Mouse (Mus musculus) forebrain, embryonic 13.5 days (tissue): ENCODE data around the gene Aprt. TPM values are rescaled to one million over a fixed set of nuclear protein-coding genes. Genes with fewer than 3 reads are reported as not detected.

ENCODE experiments used
- ATAC-seq: fragments of 200-750 bp; cut with Nextera tagmentation; 2 replicates; pipeline ENCODE4 v1.8.0; 2017
- H3K27ac ChIP-seq: fragments of 300-500 bp; sonication (generic); 2 replicates; pipeline ENCODE4 v1.5.1; 2015; ENCODE audit warnings: inconsistent platforms, mild to moderate bottlenecking, moderate library complexity
- H3K27me3 ChIP-seq: fragments of 300-500 bp; sonication (generic); 2 replicates; pipeline ENCODE4 v1.6.1; 2015; ENCODE audit warnings: mild to moderate bottlenecking, inconsistent platforms
- H3K36me3 ChIP-seq: fragments of 300-500 bp; sonication (generic); 2 replicates; pipeline ENCODE4 v1.6.1; 2015; ENCODE audit warnings: mild to moderate bottlenecking, inconsistent platforms; ENCODE audit not compliant: poor library complexity, severe bottlenecking
- H3K4me1 ChIP-seq: fragments of 300-500 bp; sonication (generic); 2 replicates; pipeline ENCODE4 v1.6.1; 2015; ENCODE audit warnings: inconsistent platforms
- H3K4me2 ChIP-seq: fragments of 300-500 bp; sonication (generic); 2 replicates; pipeline ENCODE4 v1.6.1; 2015; ENCODE audit warnings: inconsistent platforms, mild to moderate bottlenecking, moderate library complexity
- H3K4me3 ChIP-seq: fragments of 300-500 bp; sonication (generic); 2 replicates; pipeline ENCODE4 v1.5.1; 2015; ENCODE audit warnings: mild to moderate bottlenecking, inconsistent platforms
- H3K9ac ChIP-seq: fragments of 300-500 bp; sonication (generic); 2 replicates; pipeline ENCODE4 v1.6.1; 2015; ENCODE audit warnings: mild to moderate bottlenecking, inconsistent platforms
- H3K9me3 ChIP-seq: fragments of 300-500 bp; sonication (generic); replicated peaks from 2 replicates; pipeline ENCODE4 v1.6.1; 2016; ENCODE audit warnings: inconsistent platforms
- WGBS: fragments of 180-500 bp; shearing (Covaris S2); methylation state at CpG from one replicate; pipeline ENCODE4 v1.1.7; 2015; 5-methylcytosine and 5-hydroxymethylcytosine counted together
- polyA plus RNA-seq: library from polyadenylated mRNA; unstranded; fragments of >200 nt; fragmentation: Nextera tagmentation; extraction: Ambion mirVana; gene quantifications from 2 replicates; pipeline ENCODE4 v1.2.1, GENCODE M21; 2015

The Aprt gene
- polyA plus RNA-seq, 1 experiment from 2014 or later: 193 TPM

GRCm38 (mm10) chr8:122571153-122571552 lies 5.6 kb downstream of the Aprt start:
- Histone ChIP-seq H3K9me3 (no peaks in the 10 kb centered on the region), H3K36me3 (peaks cover 45% of the 10 kb centered on the region), H3K4me1 (peaks cover 56% of the 10 kb centered on the region), H3K27me3 (no peaks in the 10 kb centered on the region), H3K4me3 (no peak overlapping the region), H3K27ac (no peak overlapping the region), H3K9ac (no peak overlapping the region), H3K4me2 (no peak overlapping the region)
- no peak for ATAC-seq
- 95% methylated on average over 11 of the region's 11 CpGs for WGBS

GRCm38 (mm10) chr8:122569996-122570395 lies 6.7 kb downstream of the Aprt start:
- Histone ChIP-seq H3K4me3 (peak overlapping the region; percentile 81; the same call in 1 of the 2 replicates), H3K9ac (no peak overlapping the region), H3K27ac (no peak overlapping the region), H3K9me3 (no peaks in the 10 kb centered on the region), H3K4me2 (peak overlapping the region; percentile 90), H3K27me3 (no peaks in the 10 kb centered on the region), H3K36me3 (peaks cover 45% of the 10 kb centered on the region), H3K4me1 (peaks cover 45% of the 10 kb centered on the region)
- WGBS: 97% methylated on average over 16 of the region's 16 CpGs
- ATAC-seq: no peak

- H3K27me3 ChIP-seq: no peaks in the 10 kb centered on the region
- H3K36me3 ChIP-seq: peaks cover 45% of the 10 kb centered on the region
- H3K9ac ChIP-seq: peak overlapping the region; percentile 89
- no peak overlapping the region for H3K27ac ChIP-seq
- peak overlapping the region; percentile 90 for H3K4me2 ChIP-seq
- 60% methylated on average over 9 of the region's 9 CpGs for WGBS
- no peak for ATAC-seq
- H3K9me3 ChIP-seq: no peaks in the 10 kb centered on the region
- peak overlapping the region; percentile 81 for H3K4me3 ChIP-seq
- peaks cover 39% of the 10 kb centered on the region for H3K4me1 ChIP-seq
Observed at GRCm38 (mm10) chr8:122569329-122569728, 7.4 kb downstream of the Aprt start.

- Histone ChIP-seq H3K4me2 (peak overlapping the region; percentile 90), H3K4me3 (peak overlapping the region; percentile 81), H3K27ac (no peak overlapping the region), H3K9ac (peak overlapping the region; percentile 89), H3K27me3 (no peaks in the 10 kb centered on the region), H3K36me3 (peaks cover 45% of the 10 kb centered on the region), H3K9me3 (no peaks in the 10 kb centered on the region), H3K4me1 (peaks cover 39% of the 10 kb centered on the region)
- no peak for ATAC-seq
- WGBS: 11% methylated on average over 10 of the region's 10 CpGs
Observed at GRCm38 (mm10) chr8:122568881-122569309, 7.8 kb downstream of the Aprt start.

GRCm38 (mm10) chr8:122568109-122568504 lies 8.6 kb downstream of the Aprt start:
- Histone ChIP-seq H3K27ac (peak overlapping the region; percentile 78), H3K4me3 (peak overlapping the region; percentile 81), H3K4me2 (peak overlapping the region; percentile 90), H3K9me3 (no peaks in the 10 kb centered on the region), H3K4me1 (peaks cover 32% of the 10 kb centered on the region), H3K9ac (peak overlapping the region; percentile 89), H3K36me3 (peaks cover 40% of the 10 kb centered on the region), H3K27me3 (no peaks in the 10 kb centered on the region)
- WGBS: under 1% methylated on average over 34 of the region's 34 CpGs
- no peak for ATAC-seq

GRCm38 (mm10) chr8:122567361-122568108 lies 9.2 kb downstream of the Aprt start, which contains the start of gene Cdt1:
Gene Cdt1 (plus strand): TSS chr8:122568015.
- H3K9ac ChIP-seq: peak within 1 kb of the TSS; percentile 89
- H3K4me1 ChIP-seq: peaks cover 31% of the 10 kb centered on the region
- H3K9me3 ChIP-seq: no peaks in the 10 kb centered on the region
- peak within 1 kb of the TSS; percentile 90 for H3K4me2 ChIP-seq
- H3K27ac ChIP-seq: peak within 1 kb of the TSS; percentile 85
- H3K36me3 ChIP-seq: peaks cover 35% of the 10 kb centered on the region
- ATAC-seq: peak; percentile 96
- H3K4me3 ChIP-seq: peak within 1 kb of the TSS; percentile 81
- H3K27me3 ChIP-seq: no peaks in the 10 kb centered on the region
- WGBS: under 1% methylated on average over 62 of the region's 62 CpGs

GRCm38 (mm10) chr8:122566766-122567165 lies 9.9 kb downstream of the Aprt start:
- Histone ChIP-seq H3K4me1 (peaks cover 31% of the 10 kb centered on the region), H3K4me2 (peak overlapping the region; percentile 90), H3K9ac (peak overlapping the region; percentile 89), H3K9me3 (no peaks in the 10 kb centered on the region), H3K4me3 (peak overlapping the region; percentile 81), H3K27me3 (no peaks in the 10 kb centered on the region), H3K27ac (peak overlapping the region; percentile 85; the same call in 1 of the 2 replicates), H3K36me3 (peaks cover 27% of the 10 kb centered on the region)
- ATAC-seq: no peak
- WGBS: 25% methylated on average over 6 of the region's 6 CpGs

- Histone ChIP-seq H3K27ac (no peak overlapping the region), H3K4me3 (no peak overlapping the region), H3K4me1 (peaks cover 26% of the 10 kb centered on the region), H3K4me2 (no peak overlapping the region), H3K27me3 (no peaks in the 10 kb centered on the region), H3K9ac (no peak overlapping the region), H3K9me3 (no peaks in the 10 kb centered on the region), H3K36me3 (peaks cover 6% of the 10 kb centered on the region)
- 91% methylated on average over 25 of the region's 25 CpGs for WGBS
- no peak for ATAC-seq
Observed at GRCm38 (mm10) chr8:122564363-122565352, 12.1 kb downstream of the Aprt start.

GRCm38 (mm10) chr8:122561199-122561598 lies 15.5 kb downstream of the Aprt start:
- Histone ChIP-seq H3K4me1 (no peaks in the 10 kb centered on the region), H3K4me2 (no peak overlapping the region), H3K4me3 (no peak overlapping the region), H3K9ac (no peak overlapping the region), H3K9me3 (no peaks in the 10 kb centered on the region), H3K27ac (no peak overlapping the region), H3K27me3 (no peaks in the 10 kb centered on the region), H3K36me3 (no peaks in the 10 kb centered on the region)
- no peak for ATAC-seq
- 83% methylated on average over 5 of the region's 5 CpGs for WGBS

- Histone ChIP-seq H3K4me3 (no peak overlapping the region), H3K9me3 (no peaks in the 10 kb centered on the region)
- 17% methylated on average over 12 of the region's 12 CpGs for WGBS
Observed at GRCm38 (mm10) chr8:122558671-122559349, 17.9 kb downstream of the Aprt start.

GRCm38 (mm10) chr8:122557248-122558038 lies 19.3 kb downstream of the Aprt start:
- H3K36me3 ChIP-seq: no peaks in the 10 kb centered on the region
- no peaks in the 10 kb centered on the region for H3K4me1 ChIP-seq
- no peak overlapping the region for H3K4me2 ChIP-seq
- 50% methylated on average over 10 of the region's 10 CpGs for WGBS
- H3K27ac ChIP-seq: no peak overlapping the region
- H3K9me3 ChIP-seq: no peaks in the 10 kb centered on the region
- no peak overlapping the region for H3K9ac ChIP-seq
- no peak for ATAC-seq
- H3K4me3 ChIP-seq: no peak overlapping the region
- H3K27me3 ChIP-seq: no peaks in the 10 kb centered on the region

More at GRCm38 (mm10) chr8:122558671-122559349, 17.9 kb downstream of the Aprt start:
- ATAC-seq: no peak
- H3K4me2 ChIP-seq: no peak overlapping the region
- H3K27ac ChIP-seq: no peak overlapping the region
- no peaks in the 10 kb centered on the region for H3K27me3 ChIP-seq
- no peaks in the 10 kb centered on the region for H3K4me1 ChIP-seq
- H3K9ac ChIP-seq: no peak overlapping the region
- no peaks in the 10 kb centered on the region for H3K36me3 ChIP-seq
